Mouse (Mus musculus) kidney, embryonic 14.5 days (tissue): ENCODE measurements around the gene Ecm1. TPM values are rescaled to one million over a fixed set of nuclear protein-coding genes. Genes with fewer than 3 reads are reported as not detected.
"Not testable (repeated sequence)": the region's sequence is repeated elsewhere in the genome, so short reads cannot be mapped to it uniquely, and the experiment has no call there.

Experiments used
- ATAC-seq: fragments of 200-750 bp; cut with Nextera tagmentation; 2 replicates; pipeline ENCODE4 v1.8.0; 2017; ENCODE audit warnings: moderate number of reproducible peaks, mild to moderate bottlenecking, moderate TSS enrichment, moderate library complexity; ENCODE audit not compliant: low FRiP score, low TSS enrichment
- H3K27ac ChIP-seq: fragments of 300-500 bp; sonication (generic); 2 replicates; pipeline ENCODE4 v1.5.1; 2014; ENCODE audit warnings: low read depth, mild to moderate bottlenecking, low read length, moderate library complexity, mixed read lengths
- H3K27me3 ChIP-seq: fragments of 300-500 bp; sonication (generic); 2 replicates; pipeline ENCODE4 v1.6.1; 2014; ENCODE audit warnings: mild to moderate bottlenecking, low read length; ENCODE audit not compliant: control insufficient read depth, insufficient read depth
- H3K36me3 ChIP-seq: fragments of 300-500 bp; sonication (generic); 2 replicates; pipeline ENCODE4 v1.6.1; 2014; ENCODE audit warnings: low read length, mixed read lengths; ENCODE audit not compliant: control insufficient read depth, insufficient read depth
- H3K4me1 ChIP-seq: fragments of 300-500 bp; sonication (generic); 2 replicates; pipeline ENCODE4 v1.6.1; 2014; ENCODE audit warnings: low read length, mixed read lengths; ENCODE audit not compliant: control insufficient read depth, insufficient read depth
- H3K4me2 ChIP-seq: fragments of 300-500 bp; sonication (generic); replicated peaks from 2 replicates; pipeline ENCODE4 v1.6.1; 2014; ENCODE audit warnings: low read depth, mild to moderate bottlenecking, low read length
- H3K4me3 ChIP-seq: fragments of 300-500 bp; sonication (generic); 2 replicates; pipeline ENCODE4 v1.5.1; 2014; ENCODE audit warnings: mild to moderate bottlenecking, low read length
- H3K9ac ChIP-seq: fragments of 300-500 bp; sonication (generic); 2 replicates; pipeline ENCODE4 v1.6.1; 2014; ENCODE audit warnings: low read depth, mild to moderate bottlenecking, low read length, moderate library complexity
- H3K9me3 ChIP-seq: fragments of 300-500 bp; sonication (generic); 2 replicates; pipeline ENCODE4 v1.6.1; 2016; ENCODE audit warnings: low read length; ENCODE audit not compliant: control insufficient read depth
- WGBS: fragments of 180-500 bp; shearing (Covaris S2); extraction: QIAGEN DNeasy Blood & Tissue Kit; methylation state at CpG from one replicate; pipeline ENCODE4 v1.1.7; 2014; 5-methylcytosine and 5-hydroxymethylcytosine counted together
- polyA plus RNA-seq: library from polyadenylated mRNA; unstranded; fragments of >200 nt; fragmentation: Nextera tagmentation; extraction: Ambion mirVana; gene quantifications from 2 replicates; pipeline ENCODE4 v1.2.1, GENCODE M21; 2014

The Ecm1 gene
- polyA plus RNA-seq, 1 experiment from 2014 or later, result 204 TPM

GRCm38 (mm10) chr3:95698286-95698685 lies 41.1 kb downstream of the Ecm1 start:
- Histone ChIP-seq H3K9ac (no peak overlapping the region), H3K9me3 (no peaks in the 10 kb centered on the region), H3K27me3 (no peaks in the 10 kb centered on the region), H3K4me3 (no peak overlapping the region), H3K4me2 (no peak overlapping the region), H3K4me1 (peaks cover 32% of the 10 kb centered on the region), H3K36me3 (no peaks in the 10 kb centered on the region; the same call in 1 of the 2 replicates), H3K27ac (no peak overlapping the region)
- no peak for ATAC-seq
- 89% methylated on average over 4 of the region's 4 CpGs for WGBS

- Histone ChIP-seq H3K9ac (no peak overlapping the region), H3K9me3 (no peaks in the 10 kb centered on the region), H3K4me3 (no peak overlapping the region), H3K4me2 (no peak overlapping the region), H3K27ac (no peak overlapping the region), H3K4me1 (peaks cover 24% of the 10 kb centered on the region), H3K36me3 (no peaks in the 10 kb centered on the region; the same call in 1 of the 2 replicates), H3K27me3 (no peaks in the 10 kb centered on the region)
- 20% methylated on average over 7 of the region's 7 CpGs for WGBS
- no peak; the same call in 1 of the 2 replicates for ATAC-seq
These were observed 43.0 kb downstream of the Ecm1 start for GRCm38 (mm10) chr3:95696360-95696759.

- Histone ChIP-seq H3K36me3 (no peaks in the 10 kb centered on the region; the same call in 1 of the 2 replicates), H3K9ac (no peak overlapping the region), H3K27ac (no peak overlapping the region), H3K27me3 (no peaks in the 10 kb centered on the region), H3K4me3 (no peak overlapping the region), H3K9me3 (no peaks in the 10 kb centered on the region), H3K4me2 (no peak overlapping the region), H3K4me1 (peaks cover 21% of the 10 kb centered on the region)
- WGBS, result 33% methylated on average over 3 of the region's 3 CpGs
- no peak for ATAC-seq
These were observed 43.6 kb downstream of the Ecm1 start for GRCm38 (mm10) chr3:95695796-95696195.

GRCm38 (mm10) chr3:95694808-95695703 lies 44.3 kb downstream of the Ecm1 start:
- H3K4me1 ChIP-seq, result peaks cover 19% of the 10 kb centered on the region
- no peaks in the 10 kb centered on the region for H3K27me3 ChIP-seq
- no peak overlapping the region for H3K9ac ChIP-seq
- H3K27ac ChIP-seq, result no peak overlapping the region
- H3K4me2 ChIP-seq, result no peak overlapping the region
- no peak for ATAC-seq
- no peak overlapping the region for H3K4me3 ChIP-seq
- no peaks in the 10 kb centered on the region for H3K9me3 ChIP-seq
- 89% methylated on average over 11 of the region's 11 CpGs for WGBS
- no peaks in the 10 kb centered on the region for H3K36me3 ChIP-seq

GRCm38 (mm10) chr3:95693821-95694807 lies 45.3 kb downstream of the Ecm1 start:
- no peak overlapping the region for H3K4me2 ChIP-seq
- no peak overlapping the region for H3K27ac ChIP-seq
- no peaks in the 10 kb centered on the region for H3K27me3 ChIP-seq
- no peaks in the 10 kb centered on the region for H3K36me3 ChIP-seq
- H3K9ac ChIP-seq, result no peak overlapping the region
- ATAC-seq, result no peak
- 58% methylated on average over 11 of the region's 11 CpGs for WGBS
- no peaks in the 10 kb centered on the region for H3K9me3 ChIP-seq
- H3K4me1 ChIP-seq, result peaks cover 21% of the 10 kb centered on the region
- no peak overlapping the region for H3K4me3 ChIP-seq

GRCm38 (mm10) chr3:95692677-95693076 lies 46.7 kb downstream of the Ecm1 start:
- no peak for ATAC-seq
- 76% methylated on average over 6 of the region's 6 CpGs for WGBS
- H3K9me3 ChIP-seq, result no peaks in the 10 kb centered on the region
- no peak overlapping the region for H3K4me2 ChIP-seq
- no peak overlapping the region for H3K27ac ChIP-seq
- peaks cover 34% of the 10 kb centered on the region for H3K4me1 ChIP-seq
- no peaks in the 10 kb centered on the region for H3K27me3 ChIP-seq
- no peak overlapping the region for H3K9ac ChIP-seq
- H3K36me3 ChIP-seq, result no peaks in the 10 kb centered on the region
- no peak overlapping the region for H3K4me3 ChIP-seq

GRCm38 (mm10) chr3:95690552-95690951 lies 48.8 kb downstream of the Ecm1 start:
- ATAC-seq, H3K36me3 ChIP-seq, H3K9ac ChIP-seq, H3K4me2 ChIP-seq, H3K27me3 ChIP-seq, H3K4me3 ChIP-seq, H3K9me3 ChIP-seq: not testable (repeated sequence)
- H3K4me1 ChIP-seq, result peaks cover 42% of the 10 kb centered on the region
- WGBS, result 83% methylated on average over 2 of the region's 2 CpGs
- H3K27ac ChIP-seq, result 0 out of 2 replicates have a peak overlapping the region, but pooled peaks have one; percentile 66

- Histone ChIP-seq H3K4me1 (peaks cover 45% of the 10 kb centered on the region), H3K36me3 (no peaks in the 10 kb centered on the region), H3K27ac (peak overlapping the region; percentile 66; the same call in 1 of the 2 replicates), H3K9ac (no peak overlapping the region), H3K9me3 (no peaks in the 10 kb centered on the region), H3K4me3 (no peak overlapping the region), H3K27me3 (no peaks in the 10 kb centered on the region), H3K4me2 (no peak overlapping the region)
- no peak for ATAC-seq
- 34% methylated on average over 2 of the region's 2 CpGs for WGBS
These were observed 49.4 kb downstream of the Ecm1 start for GRCm38 (mm10) chr3:95689940-95690339.
